Mouse (Mus musculus) erythroblast, embryonic 14.5 days (primary cell): Measurements from ENCODE around the gene Spesp1.

Source experiments
- GATA1 ChIP-seq: IDR thresholded peaks from 2 replicates; pipeline ENCODE4 v1.6.1; 2012; ENCODE audit warnings: low read length, inconsistent platforms, mixed read lengths
- TAL1 ChIP-seq: IDR thresholded peaks from 3 replicates; pipeline ENCODE4 v1.6.1; 2012; ENCODE audit warnings: low read length, inconsistent platforms, mixed read lengths

DNA sequence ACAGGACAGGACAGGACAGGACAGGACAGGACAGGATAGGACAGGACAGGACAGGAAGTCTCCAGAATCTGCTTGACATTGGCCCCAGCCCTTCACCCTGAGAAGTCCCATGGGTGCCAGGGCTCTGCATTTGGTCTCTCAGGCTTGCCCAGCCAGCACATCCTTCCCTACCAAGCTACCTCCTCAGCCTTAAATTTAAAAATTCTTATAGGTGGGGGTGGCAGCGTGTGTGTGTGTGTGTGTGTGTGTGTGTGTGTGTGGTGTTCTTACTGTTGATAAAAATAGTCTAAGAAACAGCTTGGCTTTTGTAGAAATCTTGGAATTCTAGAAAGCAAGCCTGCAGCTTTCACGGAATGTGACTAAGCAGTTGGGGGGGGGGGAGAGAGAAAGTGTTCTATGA lies 52.0 kb downstream of the Spesp1 start:
- TF ChIP-seq GATA1 (no peak), TAL1 (no peak)
